Mouse (Mus musculus) heart, adult 9 months (tissue): ENCODE measurements around the gene Dmbt1.
"Not testable (repeated sequence)": the region's sequence is repeated elsewhere in the genome, so short reads cannot be mapped to it uniquely, and the experiment has no call there.

Experiments
- DNase-seq, 2 experiments: peaks; one replicate each; pipeline ENCODE4 v3.0.0; 2022; ENCODE audit warnings: low spot score in 2 of 2

Gene Dmbt1

GRCm38 (mm10) chr7:131031755-131032154, at the start of gene Dmbt1:
Dmbt1 (plus strand) TSS chr7:131032053.
- no peak for DNase-seq

DNA sequence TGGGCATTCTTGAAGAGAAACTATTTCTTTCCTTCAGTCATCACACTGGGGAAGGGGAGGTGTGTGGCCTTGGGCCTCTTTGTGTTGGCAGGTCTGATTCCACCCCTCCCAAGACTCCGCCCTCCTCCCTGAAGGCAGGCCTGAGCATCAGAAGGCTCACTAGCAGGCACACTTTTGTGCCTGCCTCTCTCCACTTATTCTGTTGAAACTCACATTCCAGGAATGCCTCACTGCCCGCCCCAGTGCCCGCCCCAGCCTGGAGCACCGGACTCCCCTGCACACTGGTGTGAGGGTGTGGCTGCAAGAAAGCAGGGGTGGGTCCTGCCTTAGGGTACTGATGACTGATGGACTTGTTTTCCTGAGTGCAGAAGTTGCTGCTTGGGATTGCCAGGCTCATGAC, 49.5 kb upstream of the Dmbt1 start:
- DNase-seq = no peak

DNA sequence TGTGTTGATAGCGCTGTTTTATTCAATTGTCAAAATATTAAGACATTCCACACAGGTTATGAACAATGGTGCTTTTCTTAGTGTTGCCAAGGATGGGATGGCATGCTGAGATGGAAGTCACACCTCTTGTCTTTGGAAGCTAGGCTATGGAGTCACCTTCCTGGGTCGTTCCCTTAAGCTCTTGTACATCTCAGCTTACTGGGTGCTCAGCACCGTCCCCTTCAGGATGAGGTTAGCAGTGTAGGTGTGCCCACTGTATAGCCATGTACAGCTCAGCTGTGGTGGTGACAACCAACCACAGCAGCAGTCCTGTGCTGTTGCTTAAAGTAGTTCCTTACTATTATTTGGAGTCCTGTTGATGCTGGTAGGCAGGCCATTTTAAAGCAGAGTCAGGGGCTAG, 49.0 kb upstream of the Dmbt1 start:
- DNase-seq = no peak

DNA sequence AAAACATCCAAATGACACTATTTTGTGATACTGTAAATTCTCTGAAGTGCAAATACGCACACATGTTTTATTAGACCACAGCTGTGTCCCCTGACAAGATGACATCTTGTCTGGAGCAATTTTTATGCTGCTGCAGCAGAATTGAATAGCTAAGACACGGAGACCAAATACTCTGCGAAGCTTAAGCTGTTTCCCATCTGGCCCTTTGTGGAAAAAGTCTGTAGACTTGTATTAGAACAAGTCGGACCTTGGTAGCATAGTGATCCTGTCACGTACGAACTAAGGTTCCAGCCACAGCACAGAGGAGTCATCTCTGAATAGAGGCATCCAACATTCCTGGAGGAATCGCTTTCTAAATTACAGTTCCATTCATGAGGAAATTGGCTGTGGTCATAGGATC, 47.6 kb upstream of the Dmbt1 start:
- no peak for DNase-seq

DNA sequence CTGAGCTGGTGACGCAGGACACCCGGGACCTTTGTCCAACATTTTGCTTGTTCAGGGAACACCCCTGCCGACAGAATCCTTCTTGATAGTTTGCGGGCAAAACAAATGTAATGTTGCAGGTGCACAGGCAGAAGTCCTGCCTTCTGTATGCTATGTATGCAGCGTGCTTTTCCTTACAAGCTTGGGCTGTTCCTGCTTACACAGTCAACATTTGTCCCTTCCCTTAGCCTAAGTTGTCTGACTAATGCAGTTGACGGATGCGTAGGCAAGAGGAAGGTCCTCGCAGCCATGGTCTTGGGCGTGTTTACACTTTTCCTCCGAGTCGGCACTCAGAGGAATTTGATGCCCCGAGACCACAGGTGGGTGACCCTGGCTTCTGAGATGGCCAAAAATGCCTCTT, 46.7 kb upstream of the Dmbt1 start:
- no peak for DNase-seq

GRCm38 (mm10) chr7:130985716-130986115, 46.1 kb upstream of the Dmbt1 start:
- no peak for DNase-seq

DNA sequence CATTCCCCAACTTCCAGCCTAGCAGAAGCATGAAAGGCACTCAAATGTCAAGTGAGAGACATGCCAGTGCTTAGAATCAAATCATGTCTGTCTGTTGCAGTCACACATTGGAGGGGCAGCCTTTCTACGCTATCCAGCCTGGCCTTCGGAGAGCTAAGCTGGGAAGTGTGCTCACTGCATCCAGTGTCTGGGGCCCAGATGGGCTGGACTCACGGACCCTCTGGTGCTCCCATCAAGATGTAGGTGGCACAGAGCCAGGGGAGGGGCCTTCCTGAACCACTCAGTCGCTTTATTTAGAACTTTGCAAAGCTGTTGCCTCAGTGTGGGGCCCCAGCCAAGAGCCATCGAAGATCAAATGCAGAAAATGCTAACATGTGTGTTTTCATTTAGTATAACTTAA, 43.7 kb upstream of the Dmbt1 start:
- no peak for DNase-seq

DNA sequence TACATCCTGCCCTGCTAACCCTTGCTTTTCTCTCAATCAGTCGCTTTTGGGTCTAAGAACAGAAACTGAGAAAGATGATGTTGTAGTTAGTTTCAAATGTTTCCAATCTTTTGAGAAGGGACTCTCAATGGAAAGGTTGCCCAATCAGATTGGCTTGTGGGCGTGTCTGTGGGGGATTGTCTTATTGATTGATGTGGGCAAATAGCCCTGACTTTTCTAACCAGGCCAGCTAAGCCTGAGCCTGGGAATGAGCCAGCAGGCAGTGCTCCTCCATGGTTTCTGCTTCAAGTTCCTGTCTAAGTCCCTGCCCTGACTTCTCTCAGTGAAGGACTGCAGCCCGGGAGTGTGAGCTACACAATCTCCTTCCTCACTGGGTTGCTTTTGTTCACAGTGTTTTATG, 42.5 kb upstream of the Dmbt1 start:
- no peak for DNase-seq

DNA sequence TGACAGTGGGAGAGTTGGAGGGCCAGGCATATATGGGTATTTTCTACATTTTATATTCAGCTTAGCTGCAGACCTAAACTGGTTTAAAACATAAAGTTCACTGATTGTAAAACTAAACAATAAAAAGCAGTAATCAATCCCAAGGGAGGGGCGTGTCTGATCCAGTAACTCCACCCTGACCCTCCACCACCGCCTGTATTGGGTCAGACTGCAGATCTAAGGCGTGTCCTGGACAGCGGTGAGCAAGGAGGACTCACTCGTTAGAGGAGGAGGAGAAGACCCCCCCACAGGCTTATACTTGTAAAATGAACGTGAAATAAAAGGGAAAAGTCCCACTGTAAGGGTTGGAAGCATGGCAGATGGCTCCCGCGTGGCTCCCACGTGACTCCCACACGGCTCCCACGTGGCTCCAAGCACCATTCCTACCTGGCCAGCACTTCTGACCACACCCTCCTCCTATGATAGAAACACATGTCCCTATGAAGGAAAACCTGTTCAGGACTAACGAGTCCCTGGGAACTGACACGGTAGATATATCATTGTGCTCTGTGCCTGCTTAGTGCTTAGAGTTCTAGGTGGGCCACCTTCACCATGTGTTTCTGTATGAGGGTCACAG, 40.6 kb upstream of the Dmbt1 start:
- no peak for DNase-seq

DNA sequence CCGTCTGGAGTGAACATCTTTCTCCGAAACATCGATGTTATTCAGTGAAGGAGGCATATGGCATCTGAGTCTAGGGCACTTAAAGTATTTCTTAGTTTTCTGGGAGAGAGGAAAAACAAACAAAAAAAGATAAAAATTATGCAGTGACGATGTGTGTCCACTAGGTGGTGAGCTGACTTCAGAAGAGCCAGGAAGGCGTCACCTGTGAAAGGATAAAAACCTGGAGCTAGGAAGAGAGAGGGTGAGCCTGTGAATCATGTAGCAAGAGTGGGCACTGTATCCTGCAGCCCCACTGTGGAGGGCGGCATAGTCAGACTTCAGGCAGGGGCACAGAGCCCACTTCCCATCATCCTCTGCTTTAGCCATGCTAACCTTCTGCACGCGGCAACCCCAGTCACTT, 37.9 kb upstream of the Dmbt1 start:
- DNase-seq = no peak

GRCm38 (mm10) chr7:131001976-131002726, 29.7 kb upstream of the Dmbt1 start:
- no peak for DNase-seq

DNA sequence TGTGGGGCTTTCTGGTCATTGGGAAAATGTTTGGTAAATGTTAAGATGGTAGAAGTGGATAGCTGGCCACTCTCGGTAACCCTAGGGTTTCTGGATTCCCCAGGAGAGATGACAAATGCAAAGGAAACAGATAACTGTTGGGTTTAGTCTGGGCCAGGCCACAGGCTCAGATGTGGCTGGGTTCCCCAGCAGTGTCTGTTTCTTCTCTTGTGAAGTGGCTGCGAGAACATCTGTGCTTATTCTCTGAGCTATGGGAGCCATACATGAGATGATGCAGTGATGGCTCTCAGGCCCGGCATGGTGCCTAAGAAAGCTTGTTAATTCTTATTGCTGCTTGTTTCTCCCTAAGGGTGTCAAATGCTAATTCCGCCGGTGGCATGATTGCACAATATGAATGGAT, 27.8 kb upstream of the Dmbt1 start:
- no peak for DNase-seq

DNA sequence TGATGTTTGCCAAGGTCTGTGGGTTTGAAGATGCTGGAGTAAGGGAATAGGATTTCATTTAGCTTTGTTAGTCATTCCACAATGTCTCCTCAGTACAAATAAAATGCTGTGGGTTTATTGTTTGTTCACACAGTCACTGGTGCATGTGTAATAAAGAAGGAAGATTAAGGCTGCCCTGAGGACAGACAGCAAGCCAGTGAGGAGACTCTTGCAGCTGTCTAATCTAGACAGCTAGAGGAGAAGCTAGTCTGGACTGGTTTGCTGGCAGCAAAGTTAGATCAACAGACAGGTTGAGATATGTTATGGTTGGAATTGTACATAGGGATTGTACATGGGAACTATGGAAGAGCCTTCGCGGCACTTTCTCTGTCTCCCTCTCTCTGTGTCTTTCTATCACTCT, 24.6 kb upstream of the Dmbt1 start:
- DNase-seq = no peak

GRCm38 (mm10) chr7:131009178-131009577, 22.7 kb upstream of the Dmbt1 start:
- no peak for DNase-seq

- peak in 1 of 2 experiments; percentile 3 for DNase-seq
Measured at GRCm38 (mm10) chr7:131011901-131012300, 20.0 kb upstream of the Dmbt1 start.

- no peak for DNase-seq
Measured at GRCm38 (mm10) chr7:131019181-131019580, 12.7 kb upstream of the Dmbt1 start.

DNA sequence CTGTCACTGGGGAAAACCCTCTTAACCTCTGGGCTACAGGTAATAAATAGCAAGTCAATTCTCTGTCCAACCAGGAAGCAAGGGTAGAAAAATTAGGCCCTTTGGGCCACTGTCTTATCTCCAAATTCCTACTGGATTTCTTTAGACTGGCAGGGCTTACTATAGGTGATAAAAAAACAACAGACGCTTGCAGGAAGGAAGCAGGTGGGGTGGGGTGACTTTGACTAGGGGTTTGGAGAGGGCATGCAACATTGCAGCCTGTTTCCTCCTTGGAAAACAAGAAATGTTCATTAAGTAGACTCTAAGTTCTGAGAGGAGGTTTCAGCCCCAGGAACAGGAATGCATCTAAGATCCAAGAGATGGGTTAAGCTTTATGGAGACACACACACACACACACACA, 7.0 kb upstream of the Dmbt1 start:
- no peak for DNase-seq

- DNase-seq = no peak
Measured at GRCm38 (mm10) chr7:131027557-131027956, 4.3 kb upstream of the Dmbt1 start.

- DNase-seq = no peak
Measured at GRCm38 (mm10) chr7:131036396-131036795, 4.5 kb downstream of the Dmbt1 start.

- no peak for DNase-seq
Measured at GRCm38 (mm10) chr7:131037083-131037482, 5.2 kb downstream of the Dmbt1 start.

- not testable (repeated sequence) for DNase-seq
Measured at GRCm38 (mm10) chr7:131040760-131041159, 8.9 kb downstream of the Dmbt1 start.

GRCm38 (mm10) chr7:131042657-131043056, 10.8 kb downstream of the Dmbt1 start:
- no peak for DNase-seq

DNA sequence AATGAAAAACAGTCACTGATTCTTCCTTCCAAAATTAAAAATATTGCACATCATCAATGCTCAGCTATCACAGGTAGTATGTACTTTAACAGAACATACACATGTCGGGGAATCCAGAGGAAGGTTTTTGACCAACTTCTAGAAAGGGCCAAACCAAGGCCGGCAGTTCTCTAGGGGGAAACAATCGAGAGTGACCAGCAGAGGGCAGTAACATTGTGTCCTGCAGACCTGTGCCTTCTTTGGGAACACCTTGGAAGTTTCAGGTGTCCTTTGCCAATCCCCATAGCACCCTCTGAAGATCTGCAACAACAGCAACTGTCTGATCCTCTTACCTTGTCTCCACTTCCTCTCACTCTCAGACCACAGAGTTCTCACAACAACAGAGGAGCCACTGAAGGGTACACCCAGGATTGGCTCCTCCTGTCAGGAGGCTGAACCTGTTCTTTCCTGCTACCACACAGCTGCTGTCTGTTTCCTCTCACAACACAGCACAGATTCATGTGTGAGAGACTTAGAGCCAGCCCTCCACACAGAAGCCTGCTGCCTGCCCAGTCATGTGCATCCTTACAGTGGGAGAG, 13.5 kb downstream of the Dmbt1 start:
- not testable (repeated sequence) for DNase-seq
